Mouse (Mus musculus): ENCODE results near the gene Prb1.
"Not testable (repeated sequence)": the region's sequence is repeated elsewhere in the genome, so short reads cannot be mapped to it uniquely, and the experiment has no call there.

Gene Prb1

GRCm38 (mm10) chr6:132210421-132210820 lies at the start of gene Prb1:
Gene Prb1, minus strand, starts transcription at chr6:132210521.
- not testable (repeated sequence) for DNase-seq (ENCODE audit: low spot score in 2 of 2)
